11 mouse cellular contexts compared by ENCODE assay signal in genomic region chr16:23258823-23259457, GRCm38 (mm10). TPM values are rescaled to one million over a fixed set of nuclear protein-coding genes. Genes with fewer than 3 reads are reported as not detected.
DNase-seq lines count a peak whose midpoint lies in the region; ATAC-seq and TF ChIP-seq lines count a peak whose summit lies in the region.
"Had no signal": no experiment of that assay in that cellular context is flagged by ENCODE, and none has a peak within 500 bp of the region (broad histone marks: within the 10 kb centered on the region; RNA-seq: fewer than 3 reads in every experiment).

No protein-coding gene starts in this region.

- no peak for DNase-seq in heart, postnatal 14 days
- DNase-seq in stomach, postnatal 0 days (ENCODE audit: low spot score) = no peak
- DNase-seq in limb, embryonic 10.5 days (ENCODE audit: low spot score) = no peak
- DNase-seq in spleen, adult 18-20 months = no peak
- no peak for DNase-seq in right cerebral cortex, postnatal 4 days
- DNase-seq in c-Kit-positive CD71-positive TER-119-positive erythroid progenitor cells, embryonic 14.5 days (ENCODE audit: low spot score) = no peak
- DNase-seq: cerebellum, adult 11-12 months; gastrocnemius, postnatal 36 days had no signal

- H3K4me1 ChIP-seq in heart, embryonic 11.5 days (ENCODE audit: control insufficient read depth, insufficient read depth, low read length) = peaks cover 34% of the 10 kb centered on the region
- H3K4me1 ChIP-seq in stomach, embryonic 15.5 days = peaks cover 13% of the 10 kb centered on the region
- no peaks in the 10 kb centered on the region for H3K4me1 ChIP-seq in stomach, postnatal 0 days (replicated peaks; ENCODE audit: control insufficient read depth, insufficient read depth)
- peaks cover 65% of the 10 kb centered on the region for H3K4me1 ChIP-seq in limb, embryonic 10.5 days

- H3K4me2 ChIP-seq in heart, embryonic 11.5 days = peak overlapping the region; percentile 16; the same call in 1 of the 2 replicates
- H3K4me2 ChIP-seq in stomach, embryonic 15.5 days = no peak overlapping the region
- no peak overlapping the region for H3K4me2 ChIP-seq in stomach, postnatal 0 days (replicated peaks; ENCODE audit: low read depth)

- ATAC-seq in heart, embryonic 11.5 days (replicated peaks; ENCODE audit: insufficient number of reproducible peaks, low FRiP score, low TSS enrichment) = 0 out of 2 replicates have a peak, but pooled peaks have one; percentile 37
- 0 out of 2 replicates have a peak, but pooled peaks have one; percentile 25 for ATAC-seq in stomach, embryonic 15.5 days (ENCODE audit: insufficient read depth, low FRiP score, low read depth)
- ATAC-seq in stomach, postnatal 0 days (ENCODE audit: low FRiP score, low TSS enrichment) = no peak

- H3K27me3 ChIP-seq in heart, embryonic 11.5 days (ENCODE audit: control insufficient read depth, insufficient read depth, low read length) = peaks cover 32% of the 10 kb centered on the region
- no peaks in the 10 kb centered on the region for H3K27me3 ChIP-seq in stomach, embryonic 15.5 days (replicated peaks)
- H3K27me3 ChIP-seq in stomach, postnatal 0 days (ENCODE audit: control insufficient read depth, insufficient read depth, low read length) = no peaks in the 10 kb centered on the region
- H3K27me3 ChIP-seq in limb, embryonic 10.5 days (ENCODE audit: low read depth, poor library complexity, severe bottlenecking) = no peaks in the 10 kb centered on the region

- H3K4me3 ChIP-seq in heart, embryonic 11.5 days (ENCODE audit: low read depth, low read length) = no peak overlapping the region
- no peak overlapping the region for H3K4me3 ChIP-seq in stomach, embryonic 15.5 days (replicated peaks)
- no peak overlapping the region for H3K4me3 ChIP-seq in stomach, postnatal 0 days (ENCODE audit: low read depth, low read length)
- no peak overlapping the region for H3K4me3 ChIP-seq in limb, embryonic 10.5 days
- H3K4me3 ChIP-seq: megakaryocyte, embryonic 14.5 days had no signal

- intact Hi-C loops in heart, postnatal 14 days (cut with DNase I) = no loop called here

- H3K9ac ChIP-seq in heart, embryonic 11.5 days (ENCODE audit: low read depth, low read length) = no peak overlapping the region
- no peak overlapping the region for H3K9ac ChIP-seq in stomach, embryonic 15.5 days
- H3K9ac ChIP-seq in stomach, postnatal 0 days (ENCODE audit: low read length) = no peak overlapping the region

- no peak for TF ChIP-seq CTCF in stomach, postnatal 0 days (IDR thresholded peaks at IDR 0.05; ENCODE audit: low read depth)

- H3K36me3 ChIP-seq in heart, embryonic 11.5 days (ENCODE audit: control insufficient read depth, insufficient read depth, low read length) = no peaks in the 10 kb centered on the region
- no peaks in the 10 kb centered on the region for H3K36me3 ChIP-seq in stomach, embryonic 15.5 days
- H3K36me3 ChIP-seq in stomach, postnatal 0 days (ENCODE audit: control insufficient read depth, insufficient read depth, low read length) = no peaks in the 10 kb centered on the region
- peaks cover 16% of the 10 kb centered on the region for H3K36me3 ChIP-seq in limb, embryonic 10.5 days

- TF ChIP-seq EP300 in stomach, postnatal 0 days (optimal IDR thresholded peaks at IDR 0.05) = no peak

- WGBS in heart, embryonic 11.5 days (ENCODE audit: insufficient replicate concordance) = 6% methylated on average over 4 of the region's 4 CpGs
- WGBS in stomach, embryonic 15.5 days = 23% methylated on average over 4 of the region's 4 CpGs
- WGBS in stomach, postnatal 0 days = 26% methylated on average over 4 of the region's 4 CpGs
- WGBS in limb, embryonic 10.5 days = 4% methylated on average over 4 of the region's 4 CpGs

- no peaks in the 10 kb centered on the region for H3K9me3 ChIP-seq in heart, embryonic 11.5 days (replicated peaks; ENCODE audit: control insufficient read depth, low read length)
- H3K9me3 ChIP-seq in stomach, embryonic 15.5 days = no peaks in the 10 kb centered on the region
- no peaks in the 10 kb centered on the region for H3K9me3 ChIP-seq in stomach, postnatal 0 days (ENCODE audit: control insufficient read depth, low read length)
- no peaks in the 10 kb centered on the region for H3K9me3 ChIP-seq in limb, embryonic 10.5 days (replicated peaks)
- H3K9me3 ChIP-seq: megakaryocyte, embryonic 14.5 days had no signal

- peak overlapping the region; percentile 70 for H3K27ac ChIP-seq in heart, embryonic 11.5 days (ENCODE audit: low read depth, low read length)
- no peak overlapping the region for H3K27ac ChIP-seq in stomach, embryonic 15.5 days
- no peak overlapping the region for H3K27ac ChIP-seq in stomach, postnatal 0 days (replicated peaks)
- peak overlapping the region; percentile 73 for H3K27ac ChIP-seq in limb, embryonic 10.5 days

RNA-seq across cellular contexts. Expression of gene St6gal1, which starts 34.4 kb away (rescaled TPM):
- 16.3 and 18.5 TPM in 2 replicates for polyA plus RNA-seq in heart, embryonic 11.5 days (2014; fragmentation: Nextera tagmentation; extraction: Ambion mirVana)
- total RNA-seq in heart, postnatal 14 days (2021) = 10 to 100 TPM; 12.4 to 13.3 TPM
- polyA plus RNA-seq in stomach, embryonic 15.5 days (2015; fragmentation: Nextera tagmentation; extraction: Ambion mirVana) = 16.3 and 18.0 TPM in 2 replicates
- 7.7 and 7.9 TPM in 2 replicates for polyA plus RNA-seq in stomach, postnatal 0 days (2015; fragmentation: Nextera tagmentation; extraction: Ambion mirVana)
- 23.8 and 26.7 TPM in 2 replicates for polyA plus RNA-seq in limb, embryonic 10.5 days (2016; fragmentation: Nextera tagmentation; extraction: Ambion mirVana)

Comparison
In these comparisons a context has a peak if more than half of its experiments do, and no peak if none do; other contexts are left out.
1. H3K27ac ChIP-seq: peak in heart, embryonic 11.5 days (single experiment) and limb, embryonic 10.5 days (single experiment); none in stomach, embryonic 15.5 days (single experiment) and stomach, postnatal 0 days (single experiment).